Mouse (Mus musculus): ENCODE results near the gene Pkd1l1.

Gene Pkd1l1

DNA sequence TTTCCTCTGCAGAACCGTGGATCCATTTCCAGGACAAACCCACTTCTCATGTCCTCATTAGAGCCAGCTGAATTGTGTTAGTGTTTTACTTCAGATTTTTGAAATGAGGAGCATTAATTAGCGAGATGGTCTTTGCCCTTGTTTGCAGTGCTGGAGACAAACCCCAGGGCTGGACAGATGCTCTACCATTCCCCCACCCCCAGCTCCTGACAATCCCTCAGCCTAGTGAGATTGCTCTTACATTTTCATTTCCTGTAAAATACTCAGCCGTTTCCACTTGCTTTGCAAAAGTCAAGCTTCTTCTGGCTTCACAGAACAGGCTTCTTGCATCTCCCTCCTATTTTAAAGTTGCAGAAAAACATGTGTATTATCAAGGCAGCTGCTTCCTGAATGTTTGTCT lies 155.7 kb downstream of the Pkd1l1 start:
- DNase-seq: no peak

DNA sequence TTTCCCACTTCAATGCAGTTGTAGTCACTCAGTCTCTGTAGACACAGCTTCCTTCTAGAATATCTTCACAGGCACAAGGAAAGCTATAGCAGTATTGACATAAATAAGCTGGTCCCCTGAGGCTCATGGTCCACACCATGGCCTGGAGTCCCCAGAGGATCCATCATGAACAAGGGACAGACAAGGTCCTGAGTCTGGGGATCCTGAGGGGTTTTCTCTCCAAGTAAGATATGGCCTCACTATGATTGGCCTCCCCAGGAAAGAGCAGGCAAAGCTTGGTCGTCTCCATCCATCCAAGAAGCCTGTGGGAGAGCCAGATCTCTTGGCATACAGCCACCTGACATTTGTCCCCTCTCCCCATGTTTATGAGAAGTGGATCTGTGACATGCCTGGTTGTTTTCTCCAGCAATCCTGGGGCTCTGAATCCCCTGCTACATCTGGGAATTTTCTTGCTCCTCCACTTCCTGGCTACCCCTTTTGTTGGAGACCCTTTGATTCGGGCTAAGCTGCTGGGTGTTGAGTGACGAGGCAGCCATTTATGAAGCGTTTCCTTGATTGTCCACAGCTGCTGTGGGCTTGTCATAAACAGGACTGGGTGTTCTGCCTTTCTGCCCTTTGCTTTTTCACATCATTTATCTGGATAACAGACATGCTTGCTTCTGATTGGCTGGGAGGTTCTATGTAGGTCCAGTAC lies 158.8 kb downstream of the Pkd1l1 start:
- no peak for DNase-seq

DNA sequence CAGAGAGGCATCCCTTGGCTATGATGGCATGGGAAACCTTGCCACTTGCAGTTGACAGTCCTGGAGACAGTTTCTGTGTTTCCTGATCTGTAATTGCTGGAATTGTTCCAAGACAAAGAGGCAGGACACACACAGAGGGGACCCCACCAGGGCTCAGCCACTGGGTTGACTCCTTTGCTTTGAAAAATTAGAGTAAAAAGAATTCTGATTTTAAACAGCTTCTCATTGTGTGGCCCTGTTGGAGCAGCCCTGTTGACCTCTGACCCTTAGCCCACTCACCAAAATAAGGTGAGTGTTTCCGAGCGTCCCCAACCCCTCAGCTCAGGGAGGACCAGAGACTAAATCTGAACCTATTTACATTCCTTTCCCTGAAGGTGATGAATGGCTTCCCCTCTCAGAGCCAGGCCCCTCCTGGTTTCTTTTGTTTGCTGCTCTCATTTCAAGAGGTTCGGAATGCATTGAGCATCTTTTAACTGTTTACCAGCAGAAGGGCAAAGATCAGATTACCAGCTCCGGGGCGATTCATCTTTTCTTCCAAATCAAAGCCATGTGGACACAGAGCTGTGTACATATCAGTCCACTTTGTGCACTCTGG lies 161.5 kb downstream of the Pkd1l1 start:
- no peak for DNase-seq

DNA sequence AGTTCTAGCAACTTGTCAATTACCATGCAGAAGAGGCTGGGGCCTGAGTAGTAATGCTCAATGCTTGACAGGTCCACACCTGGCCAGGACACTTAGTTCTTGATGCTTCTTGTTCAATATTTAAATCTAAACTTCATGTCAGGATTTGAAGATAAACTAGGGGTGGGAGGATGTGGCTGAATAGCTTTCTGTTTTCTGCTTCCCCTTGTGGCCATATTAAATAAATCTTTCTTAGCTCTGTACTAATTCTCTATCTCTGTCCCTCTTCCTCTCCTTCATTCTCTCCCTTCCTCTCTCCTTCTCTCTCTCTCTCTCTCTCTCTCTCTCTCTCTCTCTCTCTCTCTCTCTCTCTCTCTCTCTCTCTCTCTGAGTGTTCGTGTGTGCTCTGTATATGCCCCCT lies 163.4 kb downstream of the Pkd1l1 start:
- no peak for DNase-seq

DNA sequence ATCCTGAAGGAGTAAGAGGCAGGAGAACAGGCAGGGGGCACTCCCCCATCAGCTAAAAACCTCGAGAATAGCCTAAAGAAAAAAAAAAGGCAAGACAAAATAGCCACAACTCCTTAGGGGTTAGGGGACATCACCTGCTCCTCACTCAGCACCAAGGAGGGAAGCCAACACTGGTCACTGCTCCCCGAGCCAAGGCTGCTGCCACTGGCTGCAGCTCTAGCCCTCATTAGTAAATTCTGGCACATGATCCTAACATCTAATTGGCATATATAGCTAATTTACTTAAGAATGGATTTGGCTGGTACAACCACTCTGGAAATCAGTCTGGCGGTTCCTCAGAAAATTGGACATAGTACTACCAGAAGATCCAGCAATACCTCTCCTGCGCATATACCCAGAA lies 166.1 kb downstream of the Pkd1l1 start:
- DNase-seq: no peak

DNA sequence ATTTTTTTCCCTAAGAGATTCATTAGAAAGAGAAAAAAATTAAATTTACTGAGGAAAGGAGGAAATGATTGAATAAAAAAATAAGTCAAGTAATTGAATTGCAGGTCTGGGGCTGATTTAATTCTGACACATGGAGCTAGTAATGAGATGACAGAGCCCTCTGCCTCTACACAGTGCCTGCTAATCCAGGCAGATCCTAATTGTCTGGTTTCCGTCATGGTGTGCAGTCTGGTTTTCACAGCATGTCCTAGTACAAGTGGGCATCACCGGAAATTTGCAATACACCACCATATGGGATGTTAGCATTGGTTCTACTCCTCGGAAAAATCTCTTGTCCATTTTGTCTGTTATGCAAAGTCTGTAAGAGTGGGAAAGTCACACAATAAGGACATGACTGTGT lies 168.9 kb downstream of the Pkd1l1 start:
- DNase-seq: no peak

DNA sequence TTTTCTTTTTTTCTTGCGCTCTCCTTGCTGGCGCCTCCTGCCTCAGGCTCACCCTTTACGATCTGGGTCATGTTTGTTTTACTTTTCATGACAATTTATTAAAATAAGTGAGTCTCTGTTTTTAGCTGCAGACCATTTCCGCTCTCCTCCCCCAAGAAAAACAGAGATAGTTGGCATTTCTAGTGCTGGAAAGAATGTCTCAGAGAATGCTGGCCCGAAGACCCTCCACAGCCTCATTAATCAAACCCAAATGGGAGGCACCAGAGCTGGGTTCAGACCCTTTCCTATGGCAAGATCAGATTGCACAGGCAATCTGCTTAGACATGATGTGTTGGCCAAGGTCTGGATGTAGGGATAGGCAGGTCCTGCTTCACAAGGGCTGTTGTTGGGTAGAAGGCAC lies 175.6 kb downstream of the Pkd1l1 start:
- no peak for DNase-seq

DNA sequence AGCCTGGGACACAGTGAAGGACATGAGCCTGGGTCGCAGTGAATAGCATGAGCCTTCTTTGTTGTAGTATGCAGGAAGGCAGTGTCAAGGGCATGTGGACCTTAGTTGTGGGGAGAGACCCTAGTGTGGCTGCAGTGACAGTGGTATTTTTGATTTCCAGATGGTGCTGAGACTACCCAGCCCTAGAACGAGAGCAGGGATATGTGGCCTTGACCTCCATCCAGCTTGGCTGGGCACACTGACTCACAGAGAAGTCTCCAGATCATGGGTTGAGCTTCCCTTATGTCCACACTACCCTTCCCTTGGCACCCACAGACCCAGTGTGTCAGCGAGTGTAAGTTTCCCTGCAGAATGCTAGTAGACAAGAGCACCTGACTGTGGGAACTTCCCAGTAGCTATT lies 178.0 kb downstream of the Pkd1l1 start:
- no peak for DNase-seq

DNA sequence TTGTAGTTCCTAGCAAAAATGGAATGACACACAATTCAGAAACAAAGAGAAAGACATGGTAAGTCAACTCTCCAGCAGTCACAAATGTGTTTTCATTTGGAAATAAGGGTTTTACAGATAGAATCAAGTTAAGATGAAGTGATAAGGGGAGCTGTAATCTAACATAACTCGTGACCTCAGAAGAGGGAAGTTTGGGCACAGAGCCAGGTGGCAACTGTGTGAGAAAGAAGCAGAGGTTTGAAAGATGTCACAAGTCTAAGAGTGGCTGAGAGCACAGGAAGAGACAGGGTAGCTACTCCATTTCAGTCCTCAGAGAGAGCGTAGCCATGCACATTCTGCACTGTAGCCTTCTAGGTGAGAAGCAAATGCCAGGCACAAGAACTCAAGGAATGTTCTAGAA lies 180.9 kb downstream of the Pkd1l1 start:
- no peak for DNase-seq

DNA sequence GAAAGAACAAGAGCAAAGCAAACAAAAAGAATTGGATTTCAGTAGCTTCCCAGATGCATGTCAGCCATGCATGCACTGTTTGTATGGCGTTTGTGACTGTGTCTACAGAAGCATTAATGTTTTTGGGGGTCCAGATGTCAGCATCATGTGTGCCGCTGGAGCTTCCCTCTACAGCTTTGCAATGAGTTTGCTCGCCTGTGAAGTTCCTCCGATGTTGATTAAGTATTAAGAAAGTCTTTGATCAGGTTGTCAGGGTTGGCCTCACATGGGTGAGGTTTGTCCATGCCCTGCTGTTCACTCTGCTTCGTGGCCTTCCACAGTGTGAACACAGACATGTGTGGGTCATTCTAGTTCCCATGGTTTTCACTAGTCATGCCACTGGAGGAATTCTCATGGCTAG lies 183.9 kb downstream of the Pkd1l1 start:
- no peak for DNase-seq

DNA sequence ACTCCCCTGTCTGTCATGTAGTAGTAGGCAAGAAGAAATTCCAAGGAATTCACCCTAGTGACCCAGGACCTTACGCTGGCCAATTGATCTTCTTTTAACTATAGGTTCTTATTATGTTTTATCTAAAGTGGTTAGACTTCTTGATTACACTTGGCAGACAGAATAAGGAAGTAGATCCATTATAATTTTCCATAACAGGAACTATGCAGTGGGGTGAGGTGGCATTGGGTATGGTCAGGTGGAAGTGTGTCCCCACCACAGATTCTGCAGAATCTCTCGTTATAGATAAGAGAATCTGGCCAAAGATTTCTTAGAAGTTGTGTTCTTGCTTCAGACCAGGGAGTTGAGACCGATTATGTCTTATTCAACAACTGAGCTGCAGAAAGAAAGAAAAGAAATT lies 185.5 kb downstream of the Pkd1l1 start:
- no peak for DNase-seq

DNA sequence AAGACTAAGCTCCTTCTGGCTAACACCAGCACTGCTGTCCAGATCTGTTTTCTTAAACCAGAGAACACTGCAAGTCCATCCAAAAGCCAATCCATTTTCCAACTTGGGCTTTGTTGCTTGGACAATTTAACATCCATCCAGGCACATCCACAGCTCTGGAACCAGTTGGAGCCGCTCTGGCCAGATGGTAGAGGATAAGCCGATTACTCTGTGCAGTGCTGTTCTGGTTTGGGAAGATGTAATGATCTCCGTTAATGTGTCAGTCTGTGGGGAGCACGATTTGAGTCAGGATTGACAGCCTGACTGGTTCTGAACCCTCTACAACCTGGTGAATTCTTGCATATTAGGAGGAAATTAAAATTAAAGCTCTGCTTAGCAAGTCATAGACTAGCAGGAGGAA lies 188.7 kb downstream of the Pkd1l1 start:
- DNase-seq: no peak

DNA sequence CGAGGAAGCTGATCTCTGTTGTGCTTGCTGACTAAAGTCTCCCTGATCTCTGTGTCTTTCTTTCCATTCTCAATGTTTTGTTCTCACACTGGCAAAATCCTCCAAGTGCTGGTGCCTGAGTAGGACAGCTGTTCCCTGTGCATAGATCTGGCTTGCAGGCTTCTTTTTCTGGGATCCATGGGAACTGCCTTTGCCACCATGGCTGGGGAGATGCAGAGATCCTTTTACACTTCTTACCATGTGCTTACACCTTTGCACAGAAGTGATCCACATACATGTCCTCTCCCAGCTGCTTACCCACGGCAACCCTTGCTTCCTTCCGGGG lies 191.0 kb downstream of the Pkd1l1 start:
- DNase-seq: no peak

DNA sequence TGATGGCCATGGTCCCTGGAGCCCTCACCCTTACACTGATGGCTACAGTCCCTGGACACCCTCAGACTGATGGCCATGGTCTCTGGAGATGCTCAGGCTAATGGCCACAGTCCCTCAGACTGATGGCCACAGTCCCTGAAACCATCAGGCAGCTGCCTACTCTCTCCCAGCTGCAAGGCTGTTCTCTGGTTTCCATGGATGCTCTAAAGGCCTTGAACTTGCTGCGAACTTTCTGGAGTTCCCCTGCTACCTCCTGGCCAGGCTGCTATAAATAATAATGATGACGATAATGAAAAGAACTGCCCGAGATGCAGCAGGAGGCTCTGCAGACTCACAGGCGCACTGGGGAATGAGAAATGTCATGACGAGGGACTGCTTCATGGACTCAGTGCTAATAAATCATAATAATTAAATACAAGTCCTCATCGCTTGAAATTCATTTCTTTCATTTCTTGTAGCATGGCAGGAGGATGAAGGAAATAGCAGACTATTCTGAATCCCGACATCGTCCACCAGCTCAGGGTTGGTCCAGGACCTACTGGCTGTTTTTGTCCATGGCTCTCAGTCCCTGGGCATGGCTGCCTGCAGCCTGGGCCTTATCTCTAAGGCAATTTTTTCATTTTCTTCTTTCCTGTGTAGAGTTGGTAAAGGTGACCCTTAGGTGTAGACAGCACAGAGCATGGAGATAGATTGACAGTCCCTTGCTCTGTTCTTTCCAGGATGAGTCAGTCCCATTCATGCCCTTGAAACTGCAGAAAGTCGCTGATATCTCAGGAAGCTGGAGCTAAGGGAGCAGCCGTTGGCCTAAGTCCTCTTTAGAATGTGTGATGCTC lies 191.5 kb downstream of the Pkd1l1 start:
- DNase-seq: no peak

DNA sequence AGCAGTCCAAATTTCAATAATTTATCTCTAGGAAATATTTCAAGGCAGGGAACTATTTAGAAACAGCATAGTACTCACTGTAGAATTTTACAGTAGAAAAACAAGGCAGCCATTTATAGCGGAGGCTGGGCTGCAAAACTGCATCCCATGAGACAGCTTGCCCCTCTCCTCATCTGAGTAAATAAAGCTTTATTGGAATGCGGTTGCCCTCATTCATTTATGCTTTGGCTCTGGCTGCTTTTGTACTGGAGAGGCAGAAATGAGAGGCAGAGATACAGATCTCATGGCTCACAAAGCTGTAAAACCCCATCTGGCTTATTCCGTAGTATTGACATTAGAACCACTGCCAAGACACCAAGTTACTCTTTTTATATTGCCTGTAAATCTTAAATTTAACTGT lies 193.6 kb downstream of the Pkd1l1 start:
- no peak for DNase-seq

All from right cerebral cortex, postnatal 4 days (tissue).